ENCODE assay signal across 32 mouse cellular contexts in genomic region chr1:30849955-30850354, GRCm38 (mm10).
"Had no signal": no experiment of that assay in that cellular context is flagged by ENCODE, and none has a peak within 500 bp of the region (broad histone marks: within the 10 kb centered on the region; RNA-seq: fewer than 3 reads in every experiment).

No protein-coding gene starts in this region.

- H3K4me1 ChIP-seq: hindbrain, embryonic 10.5 days; hindbrain, embryonic 12.5 days; hindbrain, embryonic 13.5 days; hindbrain, embryonic 15.5 days; intestine, embryonic 15.5 days had no signal

- H3K4me3 ChIP-seq: heart, embryonic 10.5 days; heart, embryonic 15.5 days; hindbrain, embryonic 10.5 days; hindbrain, embryonic 12.5 days; hindbrain, embryonic 13.5 days; hindbrain, embryonic 15.5 days; intestine, embryonic 15.5 days; kidney, embryonic 15.5 days; layer of hippocampus, adult 2 months; left cerebral cortex, adult 2 months had no signal

- H3K27ac ChIP-seq: heart, embryonic 10.5 days; heart, embryonic 15.5 days; hindbrain, embryonic 10.5 days; hindbrain, embryonic 12.5 days; hindbrain, embryonic 13.5 days; hindbrain, embryonic 14.5 days; hindbrain, embryonic 15.5 days; hindbrain, postnatal 0 days; intestine, embryonic 15.5 days; kidney, embryonic 15.5 days; kidney, postnatal 0 days; layer of hippocampus, adult 2 months; left cerebral cortex, adult 2 months had no signal

- H3K9me3 ChIP-seq: heart, embryonic 10.5 days; heart, embryonic 15.5 days; hindbrain, embryonic 10.5 days; hindbrain, embryonic 12.5 days; hindbrain, embryonic 13.5 days; hindbrain, embryonic 15.5 days; intestine, embryonic 15.5 days; kidney, embryonic 15.5 days had no signal

- H3K9ac ChIP-seq: heart, embryonic 15.5 days; hindbrain, embryonic 12.5 days; hindbrain, embryonic 13.5 days; hindbrain, embryonic 14.5 days; hindbrain, embryonic 15.5 days; intestine, embryonic 15.5 days; kidney, embryonic 15.5 days had no signal

- ATAC-seq: hindbrain, embryonic 16.5 days; hindbrain, postnatal 0 days; inflammation-experienced regulatory T-cells, adult 6 months; intestine, postnatal 0 days had no signal

- H3K36me3 ChIP-seq: heart, embryonic 15.5 days; hindbrain, embryonic 12.5 days; hindbrain, embryonic 13.5 days; hindbrain, embryonic 15.5 days; intestine, embryonic 15.5 days had no signal

- H3K4me2 ChIP-seq: heart, embryonic 11.5 days; heart, embryonic 15.5 days; hindbrain, embryonic 12.5 days; hindbrain, embryonic 13.5 days; hindbrain, embryonic 14.5 days; hindbrain, embryonic 15.5 days; intestine, embryonic 15.5 days; kidney, embryonic 15.5 days had no signal

- DNase-seq: heart, postnatal 10 days; heart, postnatal 14 days; heart, postnatal 36 days; heart, postnatal 4 days; kidney, adult 11 months; kidney, adult 18-20 months; kidney, adult 2 months; kidney, adult 8-10 months; kidney, adult 9 months; kidney, postnatal 10 days; kidney, postnatal 14 days; kidney, postnatal 25 days; kidney, postnatal 36 days; kidney, postnatal 4 days; layer of hippocampus, postnatal 36 days had no signal

- H3K27me3 ChIP-seq: heart, embryonic 15.5 days; hindbrain, embryonic 12.5 days; hindbrain, embryonic 13.5 days; hindbrain, embryonic 15.5 days; intestine, embryonic 15.5 days; kidney, embryonic 15.5 days had no signal
